Mouse (Mus musculus) brown adipose tissue, adult 24 weeks (tissue): ENCODE data around the gene St7. TPM values are rescaled to one million over a fixed set of nuclear protein-coding genes. Genes with fewer than 3 reads are reported as not detected.

Source experiments
- H3K27ac ChIP-seq: fragments of 200-500 bp; replicated peaks from 2 replicates; pipeline ENCODE4 v1.5.1; 2012; ENCODE audit warnings: low read depth, mild to moderate bottlenecking, low read length
- H3K4me1 ChIP-seq: fragments of 200-500 bp; 2 replicates; pipeline ENCODE4 v1.6.1; 2012; ENCODE audit warnings: low read length, mixed read lengths; ENCODE audit not compliant: control insufficient read depth, insufficient read depth, insufficient read length
- H3K4me3 ChIP-seq: fragments of 200-500 bp; 2 replicates; pipeline ENCODE4 v1.5.1; 2012; ENCODE audit warnings: low read depth, mild to moderate bottlenecking, low read length, moderate library complexity; ENCODE audit not compliant: insufficient read depth
- polyA plus RNA-seq: library from polyadenylated mRNA; stranded (reverse); fragments of >200 nt; gene quantifications from 2 replicates; pipeline ENCODE4 v1.2.4, GENCODE M21; 2012; ENCODE audit not compliant: missing spikeins, insufficient read depth, insufficient read length

St7 gene
- polyA plus RNA-seq = 6.8 and 8.9 TPM in 2 replicates

- Histone ChIP-seq H3K4me3 (peak within 1 kb of the TSS; percentile 89), H3K27ac (no peak within 1 kb of the TSS; the same call in 1 of the 2 replicates)
Measured at GRCm38 (mm10) chr6:17692647-17693046, at the start of gene St7. Gene St7, plus strand, starts transcription at chr6:17692933.

GRCm38 (mm10) chr6:17646107-17646506 lies 46.6 kb upstream of the St7 start:
- peaks cover 13% of the 10 kb centered on the region for H3K4me1 ChIP-seq
- H3K4me3 ChIP-seq = no peak overlapping the region
- no peak overlapping the region for H3K27ac ChIP-seq

More at GRCm38 (mm10) chr6:17692647-17693046, at the start of gene St7:
- H3K4me1 ChIP-seq = no peaks in the 10 kb centered on the region

- Histone ChIP-seq H3K4me1 (peaks cover 3% of the 10 kb centered on the region; the same call in 1 of the 2 replicates), H3K4me3 (no peak overlapping the region), H3K27ac (0 out of 2 replicates have a peak overlapping the region, but pooled peaks have one; percentile 20)
Measured at GRCm38 (mm10) chr6:17652132-17652531, 40.6 kb upstream of the St7 start.

GRCm38 (mm10) chr6:17655080-17655479 lies 37.7 kb upstream of the St7 start:
- no peak overlapping the region for H3K4me3 ChIP-seq
- no peak overlapping the region for H3K27ac ChIP-seq
- peaks cover 3% of the 10 kb centered on the region; the same call in 1 of the 2 replicates for H3K4me1 ChIP-seq

GRCm38 (mm10) chr6:17657308-17657707 lies 35.4 kb upstream of the St7 start:
- H3K27ac ChIP-seq = no peak overlapping the region
- H3K4me3 ChIP-seq = no peak overlapping the region

GRCm38 (mm10) chr6:17665348-17665747 lies 27.4 kb upstream of the St7 start:
- H3K27ac ChIP-seq = no peak overlapping the region
- H3K4me1 ChIP-seq = no peaks in the 10 kb centered on the region
- H3K4me3 ChIP-seq = no peak overlapping the region

More at GRCm38 (mm10) chr6:17657308-17657707, 35.4 kb upstream of the St7 start:
- peaks cover 3% of the 10 kb centered on the region; the same call in 1 of the 2 replicates for H3K4me1 ChIP-seq

- Histone ChIP-seq H3K27ac (no peak overlapping the region), H3K4me1 (no peaks in the 10 kb centered on the region), H3K4me3 (no peak overlapping the region)
Measured at GRCm38 (mm10) chr6:17666024-17666423, 26.7 kb upstream of the St7 start.

GRCm38 (mm10) chr6:17667813-17668212 lies 24.9 kb upstream of the St7 start:
- Histone ChIP-seq H3K4me1 (no peaks in the 10 kb centered on the region), H3K4me3 (no peak overlapping the region), H3K27ac (no peak overlapping the region)

- no peak overlapping the region for H3K27ac ChIP-seq
- no peaks in the 10 kb centered on the region for H3K4me1 ChIP-seq
- H3K4me3 ChIP-seq = no peak overlapping the region
Measured at GRCm38 (mm10) chr6:17668334-17668733, 24.4 kb upstream of the St7 start.

GRCm38 (mm10) chr6:17669826-17670225 lies 22.9 kb upstream of the St7 start:
- no peak overlapping the region for H3K27ac ChIP-seq
- H3K4me3 ChIP-seq = no peak overlapping the region
- no peaks in the 10 kb centered on the region for H3K4me1 ChIP-seq

- Histone ChIP-seq H3K27ac (no peak overlapping the region), H3K4me3 (no peak overlapping the region), H3K4me1 (no peaks in the 10 kb centered on the region)
Measured at GRCm38 (mm10) chr6:17675019-17675756, 17.5 kb upstream of the St7 start.

GRCm38 (mm10) chr6:17677008-17677407 lies 15.7 kb upstream of the St7 start:
- Histone ChIP-seq H3K4me1 (no peaks in the 10 kb centered on the region), H3K27ac (no peak overlapping the region), H3K4me3 (no peak overlapping the region)

GRCm38 (mm10) chr6:17680266-17680925 lies 12.3 kb upstream of the St7 start:
- Histone ChIP-seq H3K27ac (no peak overlapping the region), H3K4me1 (no peaks in the 10 kb centered on the region), H3K4me3 (no peak overlapping the region)

GRCm38 (mm10) chr6:17681810-17682209 lies 10.9 kb upstream of the St7 start:
- H3K27ac ChIP-seq = no peak overlapping the region
- H3K4me1 ChIP-seq = no peaks in the 10 kb centered on the region
- H3K4me3 ChIP-seq = no peak overlapping the region

GRCm38 (mm10) chr6:17688676-17689075 lies 4.1 kb upstream of the St7 start:
- H3K4me1 ChIP-seq = no peaks in the 10 kb centered on the region
- no peak overlapping the region for H3K27ac ChIP-seq
- no peak overlapping the region for H3K4me3 ChIP-seq
